Mouse (Mus musculus): ENCODE measurements around the gene Ripk1. TPM values are rescaled to one million over a fixed set of nuclear protein-coding genes. Genes with fewer than 3 reads are reported as not detected.

Gene Ripk1
- polyA plus RNA-seq (2015; fragmentation: Nextera tagmentation; extraction: Ambion mirVana): 18.0 and 19.4 TPM in 2 replicates

- H3K36me3 ChIP-seq (ENCODE audit: insufficient read depth, low read length): no peaks in the 10 kb centered on the region
- peak within 1 kb of the TSS; percentile 91 for H3K27ac ChIP-seq (ENCODE audit: low read length)
- under 1% methylated on average over 88 of the region's 92 CpGs for WGBS
Measured at GRCm38 (mm10) chr13:34002058-34003006, at the start of gene Ripk1, which contains the start of gene Serpinb6a. Gene Ripk1 (plus strand): TSS chr13:34002363. Gene Serpinb6a (minus strand): TSS chr13:34002794.

GRCm38 (mm10) chr13:33952947-33953346, 49.2 kb upstream of the Ripk1 start:
- Histone ChIP-seq H3K27me3 (ENCODE audit: insufficient read depth, low read length) (no peaks in the 10 kb centered on the region), H3K9me3 (ENCODE audit: low read length) (no peaks in the 10 kb centered on the region), H3K4me3 (ENCODE audit: low read length) (no peak overlapping the region), H3K4me2 (replicated peaks; ENCODE audit: low read depth, low read length) (no peak overlapping the region), H3K4me1 (ENCODE audit: insufficient read depth, low read length) (no peaks in the 10 kb centered on the region), H3K9ac (replicated peaks; ENCODE audit: low read length) (no peak overlapping the region), H3K36me3 (ENCODE audit: insufficient read depth, low read length) (no peaks in the 10 kb centered on the region), H3K27ac (ENCODE audit: low read length) (no peak overlapping the region)
- ATAC-seq (ENCODE audit: low FRiP score, low TSS enrichment): no peak
- WGBS: 84% methylated on average over 2 of the region's 2 CpGs

More at GRCm38 (mm10) chr13:34002058-34003006, at the start of gene Ripk1, which contains the start of gene Serpinb6a:
- Histone ChIP-seq H3K9ac (replicated peaks; ENCODE audit: low read length) (peak within 1 kb of the TSS; percentile 91), H3K4me1 (ENCODE audit: insufficient read depth, low read length) (peaks cover 11% of the 10 kb centered on the region), H3K27me3 (ENCODE audit: insufficient read depth, low read length) (no peaks in the 10 kb centered on the region), H3K4me2 (replicated peaks; ENCODE audit: low read depth, low read length) (peak within 1 kb of the TSS; percentile 97), H3K4me3 (ENCODE audit: low read length) (peak within 1 kb of the TSS; percentile 97), H3K9me3 (ENCODE audit: low read length) (no peaks in the 10 kb centered on the region)
- peak; percentile 100 for ATAC-seq (ENCODE audit: low FRiP score, low TSS enrichment)

GRCm38 (mm10) chr13:33956571-33957421, 45.4 kb upstream of the Ripk1 start:
- Histone ChIP-seq H3K4me3 (ENCODE audit: low read length) (no peak overlapping the region), H3K9me3 (ENCODE audit: low read length) (no peaks in the 10 kb centered on the region), H3K27me3 (ENCODE audit: insufficient read depth, low read length) (no peaks in the 10 kb centered on the region), H3K4me1 (ENCODE audit: insufficient read depth, low read length) (no peaks in the 10 kb centered on the region), H3K27ac (ENCODE audit: low read length) (no peak overlapping the region), H3K9ac (replicated peaks; ENCODE audit: low read length) (no peak overlapping the region), H3K36me3 (ENCODE audit: insufficient read depth, low read length) (no peaks in the 10 kb centered on the region), H3K4me2 (replicated peaks; ENCODE audit: low read depth, low read length) (no peak overlapping the region)
- peak; percentile 65; the same call in 1 of the 2 replicates for ATAC-seq (ENCODE audit: low FRiP score, low TSS enrichment)
- 40% methylated on average over 6 of the region's 6 CpGs for whole genome bisulfite sequencing

GRCm38 (mm10) chr13:33959771-33960170, 42.4 kb upstream of the Ripk1 start:
- Histone ChIP-seq H3K4me3 (ENCODE audit: low read length) (no peak overlapping the region), H3K27ac (ENCODE audit: low read length) (no peak overlapping the region), H3K4me1 (ENCODE audit: insufficient read depth, low read length) (no peaks in the 10 kb centered on the region), H3K4me2 (replicated peaks; ENCODE audit: low read depth, low read length) (no peak overlapping the region), H3K36me3 (ENCODE audit: insufficient read depth, low read length) (no peaks in the 10 kb centered on the region), H3K9me3 (ENCODE audit: low read length) (no peaks in the 10 kb centered on the region), H3K9ac (replicated peaks; ENCODE audit: low read length) (no peak overlapping the region), H3K27me3 (ENCODE audit: insufficient read depth, low read length) (no peaks in the 10 kb centered on the region)
- ATAC-seq (ENCODE audit: low FRiP score, low TSS enrichment): no peak
- 91% methylated on average over 2 of the region's 2 CpGs for WGBS

GRCm38 (mm10) chr13:33964206-33965046, 37.7 kb upstream of the Ripk1 start, which contains the start of gene Nqo2:
Gene Nqo2 (plus strand): TSS chr13:33964687.
- H3K4me1 ChIP-seq (ENCODE audit: insufficient read depth, low read length): peaks cover 9% of the 10 kb centered on the region; the same call in 1 of the 2 replicates
- peak; percentile 96 for ATAC-seq (ENCODE audit: low FRiP score, low TSS enrichment)
- H3K36me3 ChIP-seq (ENCODE audit: insufficient read depth, low read length): no peaks in the 10 kb centered on the region
- H3K4me2 ChIP-seq (replicated peaks; ENCODE audit: low read depth, low read length): peak within 1 kb of the TSS; percentile 65
- no peaks in the 10 kb centered on the region for H3K27me3 ChIP-seq (ENCODE audit: insufficient read depth, low read length)
- peak within 1 kb of the TSS; percentile 96 for H3K27ac ChIP-seq (ENCODE audit: low read length)
- H3K9ac ChIP-seq (replicated peaks; ENCODE audit: low read length): peak within 1 kb of the TSS; percentile 72
- WGBS: 2% methylated on average over 22 of the region's 22 CpGs
- no peaks in the 10 kb centered on the region for H3K9me3 ChIP-seq (ENCODE audit: low read length)
- peak within 1 kb of the TSS; percentile 60 for H3K4me3 ChIP-seq (ENCODE audit: low read length)

GRCm38 (mm10) chr13:33965056-33966024, 36.8 kb upstream of the Ripk1 start:
- peak overlapping the region; percentile 60 for H3K4me3 ChIP-seq (ENCODE audit: low read length)
- peaks cover 9% of the 10 kb centered on the region; the same call in 1 of the 2 replicates for H3K4me1 ChIP-seq (ENCODE audit: insufficient read depth, low read length)
- no peaks in the 10 kb centered on the region for H3K27me3 ChIP-seq (ENCODE audit: insufficient read depth, low read length)
- no peaks in the 10 kb centered on the region for H3K36me3 ChIP-seq (ENCODE audit: insufficient read depth, low read length)
- ATAC-seq (ENCODE audit: low FRiP score, low TSS enrichment): peak; percentile 68; the same call in 1 of the 2 replicates
- H3K27ac ChIP-seq (ENCODE audit: low read length): peak overlapping the region; percentile 96
- 14% methylated on average over 14 of the region's 14 CpGs for WGBS
- H3K9ac ChIP-seq (replicated peaks; ENCODE audit: low read length): peak overlapping the region; percentile 72
- no peaks in the 10 kb centered on the region for H3K9me3 ChIP-seq (ENCODE audit: low read length)
- H3K4me2 ChIP-seq (replicated peaks; ENCODE audit: low read depth, low read length): peak overlapping the region; percentile 65

GRCm38 (mm10) chr13:33966025-33966412, 36.1 kb upstream of the Ripk1 start:
- WGBS: 62% methylated on average over 4 of the region's 4 CpGs
- H3K27ac ChIP-seq (ENCODE audit: low read length): no peak overlapping the region
- peak overlapping the region; percentile 65 for H3K4me2 ChIP-seq (replicated peaks; ENCODE audit: low read depth, low read length)
- no peak for ATAC-seq (ENCODE audit: low FRiP score, low TSS enrichment)
- no peaks in the 10 kb centered on the region for H3K36me3 ChIP-seq (ENCODE audit: insufficient read depth, low read length)
- no peaks in the 10 kb centered on the region for H3K27me3 ChIP-seq (ENCODE audit: insufficient read depth, low read length)
- no peaks in the 10 kb centered on the region for H3K9me3 ChIP-seq (ENCODE audit: low read length)
- peaks cover 9% of the 10 kb centered on the region; the same call in 1 of the 2 replicates for H3K4me1 ChIP-seq (ENCODE audit: insufficient read depth, low read length)
- H3K9ac ChIP-seq (replicated peaks; ENCODE audit: low read length): no peak overlapping the region
- no peak overlapping the region for H3K4me3 ChIP-seq (ENCODE audit: low read length)

GRCm38 (mm10) chr13:33966574-33966973, 35.6 kb upstream of the Ripk1 start:
- Histone ChIP-seq H3K9ac (replicated peaks; ENCODE audit: low read length) (no peak overlapping the region), H3K27me3 (ENCODE audit: insufficient read depth, low read length) (no peaks in the 10 kb centered on the region), H3K36me3 (ENCODE audit: insufficient read depth, low read length) (no peaks in the 10 kb centered on the region), H3K4me1 (ENCODE audit: insufficient read depth, low read length) (peaks cover 9% of the 10 kb centered on the region; the same call in 1 of the 2 replicates), H3K4me2 (replicated peaks; ENCODE audit: low read depth, low read length) (no peak overlapping the region), H3K27ac (ENCODE audit: low read length) (no peak overlapping the region), H3K4me3 (ENCODE audit: low read length) (no peak overlapping the region), H3K9me3 (ENCODE audit: low read length) (no peaks in the 10 kb centered on the region)
- no peak for ATAC-seq (ENCODE audit: low FRiP score, low TSS enrichment)

All from kidney, embryonic 16.5 days (tissue).